Mouse (Mus musculus) 3T3-L1 (cell line): Measurements from ENCODE around the gene Frmd8.

Experiments
- DNase-seq: peaks from one replicate; pipeline ENCODE4 v3.0.0-alpha.2; 2015; ENCODE audit warnings: low read depth, low spot score

Gene Frmd8

DNA sequence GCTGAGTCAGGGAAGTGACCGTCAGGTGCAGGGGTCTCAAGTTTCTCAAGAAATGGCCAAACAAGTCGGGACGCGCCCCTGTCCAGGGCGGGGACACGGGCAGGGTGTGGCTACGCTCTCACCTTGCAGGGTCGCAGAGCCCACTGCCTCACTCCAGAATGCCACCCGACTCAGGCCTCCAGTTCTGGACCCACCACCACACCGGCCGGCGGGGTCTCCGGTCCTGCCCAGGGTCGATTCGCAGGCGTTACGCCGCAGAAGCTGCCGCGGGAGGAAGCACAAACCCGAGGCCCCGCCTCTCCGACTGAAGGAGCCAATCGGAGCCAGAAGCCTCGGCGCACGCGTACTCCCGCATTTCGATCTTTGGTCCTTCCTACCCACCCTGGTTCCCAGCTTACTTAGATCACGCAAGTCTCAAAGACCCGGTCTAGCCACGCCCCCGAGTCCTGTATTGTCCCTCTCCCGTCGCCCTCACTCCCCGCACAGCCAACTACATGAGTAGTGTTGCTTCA, at the start of gene Frmd8:
Gene Frmd8 (minus strand): TSS at position 306 of the 512 bp plus-strand sequence.
- peak; percentile 98 for DNase-seq

DNA sequence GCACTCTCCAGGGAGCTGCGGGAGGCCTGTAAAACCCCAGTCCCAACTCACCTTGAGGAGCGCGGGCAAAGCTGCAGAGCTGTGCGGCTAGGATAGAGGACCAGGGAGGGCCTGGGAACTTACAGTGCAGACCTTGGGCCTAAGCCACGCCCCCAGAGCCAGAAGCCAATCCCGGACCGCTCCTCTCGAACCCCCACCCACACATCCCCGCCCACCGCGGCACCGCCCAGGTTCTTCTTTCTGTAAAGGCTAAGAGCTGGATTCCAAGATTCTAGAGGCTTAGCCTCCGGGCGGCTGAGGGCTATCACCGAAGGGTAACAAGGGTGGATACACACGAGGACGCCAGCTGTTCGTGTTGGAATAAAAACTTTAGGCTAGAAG, 49.6 kb upstream of the Frmd8 start, which contains the start of gene Cdc42ep2:
Gene Cdc42ep2 (minus strand): TSS at position 104 of the 381 bp plus-strand sequence.
- peak; percentile 100 for DNase-seq

DNA sequence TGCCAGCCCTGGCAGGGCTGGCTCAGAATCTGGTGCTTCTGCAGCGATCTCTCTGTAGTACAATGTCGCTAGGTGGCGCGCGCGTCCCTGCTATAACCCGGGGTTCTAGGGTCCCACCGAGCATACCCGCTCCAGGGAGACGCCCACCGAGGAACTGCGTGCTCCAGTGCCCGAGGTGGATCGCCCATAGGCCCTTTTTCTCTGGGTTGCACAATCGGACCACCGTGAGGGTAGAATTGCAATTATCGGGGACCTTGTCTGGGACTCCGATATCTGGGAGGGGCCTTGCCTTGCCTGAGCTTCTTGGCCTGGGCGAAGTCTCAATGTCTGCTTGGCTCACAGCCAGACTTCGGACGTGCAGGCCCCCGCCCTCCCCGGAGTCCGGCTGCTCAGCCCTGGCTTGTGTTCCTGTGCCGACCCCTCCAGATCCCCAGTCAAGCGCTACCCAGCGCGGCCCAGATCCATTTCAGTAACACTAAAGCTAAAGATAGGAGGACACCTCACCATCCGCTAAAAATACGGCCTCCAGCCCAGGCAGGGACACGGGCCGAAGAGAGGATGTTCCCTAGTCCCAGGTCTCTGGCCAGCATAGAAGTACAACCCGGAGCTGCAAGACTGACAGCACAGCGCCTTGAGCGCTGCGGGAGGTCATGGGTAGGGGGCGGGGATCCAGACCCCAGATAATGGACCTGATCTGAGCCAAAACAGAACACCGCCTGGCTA, 49.1 kb upstream of the Frmd8 start:
- DNase-seq, result peak; percentile 95

DNA sequence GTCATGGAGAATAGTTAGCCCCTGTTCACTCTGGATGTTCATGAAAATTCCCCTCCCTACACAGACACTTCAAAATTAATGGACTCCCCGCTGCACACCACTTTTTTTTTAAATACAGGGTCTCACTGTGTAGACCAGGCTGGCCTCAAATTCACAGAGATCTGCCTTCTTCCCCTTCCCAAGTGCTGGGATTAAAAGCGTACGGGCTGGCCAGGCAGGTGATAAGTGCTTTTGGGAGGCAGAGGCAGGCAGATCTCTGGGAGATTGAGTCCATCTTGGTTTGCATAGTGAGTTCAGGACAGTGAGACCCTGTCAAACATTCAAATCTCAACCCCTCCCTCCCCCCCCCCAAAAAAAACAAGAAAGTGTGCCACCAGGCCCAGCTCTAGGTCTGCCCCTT, 47.9 kb upstream of the Frmd8 start:
- no peak for DNase-seq

DNA sequence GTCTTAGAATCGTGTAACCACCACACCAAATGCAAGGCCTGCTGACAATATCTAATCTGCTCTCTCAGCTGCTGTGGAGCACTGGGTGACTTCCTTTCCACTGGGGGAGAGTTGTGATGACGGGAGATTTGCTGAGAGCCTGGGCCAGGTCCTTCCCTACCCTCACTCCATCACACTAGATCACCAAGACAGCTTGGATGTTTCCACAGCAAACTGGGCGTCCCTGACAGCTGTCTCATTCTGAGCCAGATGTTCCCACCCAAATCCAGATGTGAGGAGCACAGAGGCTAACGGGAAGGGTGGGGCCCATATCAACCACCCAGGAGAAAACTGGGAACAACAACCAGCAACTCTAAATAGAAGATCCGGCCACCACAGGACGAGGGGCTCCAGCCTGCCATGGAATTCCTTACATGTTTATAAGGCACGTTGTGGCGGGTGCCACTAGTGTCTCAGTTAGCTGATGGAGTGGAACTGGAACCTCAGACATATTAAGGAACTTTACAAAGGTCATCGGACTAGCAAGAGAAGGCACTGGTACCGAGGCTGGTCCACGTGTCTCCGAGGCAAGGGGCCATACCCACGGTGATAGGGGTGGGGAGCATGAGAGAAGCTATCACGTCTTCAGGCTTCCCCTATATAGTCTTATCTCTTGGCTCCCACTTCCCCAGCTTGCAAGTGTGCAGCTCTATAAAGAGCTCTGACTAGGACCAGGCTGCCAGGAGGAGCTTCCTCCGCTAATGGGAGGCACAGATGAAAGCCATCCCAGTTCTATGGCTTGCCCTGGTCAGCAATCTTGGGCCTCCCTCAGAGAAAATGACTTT, 47.3 kb upstream of the Frmd8 start:
- no peak for DNase-seq

DNA sequence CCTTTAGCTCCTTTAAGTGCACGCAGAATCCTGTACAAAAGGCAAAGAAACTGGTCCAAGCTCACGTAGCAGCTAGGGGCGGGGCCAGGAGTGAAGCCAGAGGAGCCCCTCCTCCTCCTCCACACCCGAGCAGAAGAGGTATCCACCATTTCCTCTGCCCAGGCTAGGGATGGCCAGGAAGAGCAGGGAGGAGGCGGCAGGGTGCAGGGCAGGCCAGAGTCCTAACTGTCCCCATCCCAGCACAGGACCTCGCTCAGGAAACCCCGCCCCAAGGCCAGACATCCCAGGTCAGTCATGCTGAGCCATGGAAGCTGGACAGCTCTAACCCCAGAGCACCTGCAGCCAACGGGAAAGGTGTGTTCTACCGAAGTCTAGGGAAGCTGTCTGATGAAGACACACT, 46.6 kb upstream of the Frmd8 start:
- DNase-seq, result no peak

DNA sequence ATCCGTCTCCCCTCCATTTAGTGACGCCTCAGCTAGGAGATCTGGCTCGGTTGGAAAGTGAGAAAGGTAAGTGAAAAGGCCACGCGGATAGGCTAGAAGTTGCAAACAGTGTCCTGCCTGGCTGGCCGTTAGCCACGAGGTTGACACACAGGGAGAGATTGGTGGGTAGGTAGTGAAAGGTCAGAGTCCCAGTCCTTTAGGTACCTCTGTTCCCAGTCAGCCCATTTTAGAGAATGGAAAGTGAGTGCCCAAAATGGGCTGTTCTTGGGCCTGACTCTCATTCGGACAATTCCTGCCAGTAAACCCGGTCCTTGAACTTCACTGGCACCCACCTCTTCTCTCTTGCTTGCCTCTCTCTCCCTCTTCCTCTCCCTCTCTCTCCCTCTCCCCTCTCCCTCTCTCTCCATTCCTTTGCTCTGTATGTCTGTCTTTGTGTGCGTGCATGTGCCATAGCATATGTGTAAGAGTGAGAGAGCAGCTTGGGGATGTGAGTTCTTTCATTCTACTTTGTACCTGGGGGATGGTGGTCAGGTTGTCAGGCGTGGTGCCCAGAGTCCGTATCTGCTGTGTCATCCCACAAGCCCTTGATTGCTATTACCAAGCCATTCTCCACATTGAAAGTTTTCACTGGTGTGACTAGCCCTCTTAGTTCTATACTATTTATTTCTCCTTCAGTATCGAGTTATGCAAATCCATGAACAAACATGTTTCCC, 38.1 kb upstream of the Frmd8 start, which contains the start of gene Dpf2:
Gene Dpf2 (minus strand): TSS at position 4 of the 713 bp plus-strand sequence.
- peak; percentile 56 for DNase-seq

DNA sequence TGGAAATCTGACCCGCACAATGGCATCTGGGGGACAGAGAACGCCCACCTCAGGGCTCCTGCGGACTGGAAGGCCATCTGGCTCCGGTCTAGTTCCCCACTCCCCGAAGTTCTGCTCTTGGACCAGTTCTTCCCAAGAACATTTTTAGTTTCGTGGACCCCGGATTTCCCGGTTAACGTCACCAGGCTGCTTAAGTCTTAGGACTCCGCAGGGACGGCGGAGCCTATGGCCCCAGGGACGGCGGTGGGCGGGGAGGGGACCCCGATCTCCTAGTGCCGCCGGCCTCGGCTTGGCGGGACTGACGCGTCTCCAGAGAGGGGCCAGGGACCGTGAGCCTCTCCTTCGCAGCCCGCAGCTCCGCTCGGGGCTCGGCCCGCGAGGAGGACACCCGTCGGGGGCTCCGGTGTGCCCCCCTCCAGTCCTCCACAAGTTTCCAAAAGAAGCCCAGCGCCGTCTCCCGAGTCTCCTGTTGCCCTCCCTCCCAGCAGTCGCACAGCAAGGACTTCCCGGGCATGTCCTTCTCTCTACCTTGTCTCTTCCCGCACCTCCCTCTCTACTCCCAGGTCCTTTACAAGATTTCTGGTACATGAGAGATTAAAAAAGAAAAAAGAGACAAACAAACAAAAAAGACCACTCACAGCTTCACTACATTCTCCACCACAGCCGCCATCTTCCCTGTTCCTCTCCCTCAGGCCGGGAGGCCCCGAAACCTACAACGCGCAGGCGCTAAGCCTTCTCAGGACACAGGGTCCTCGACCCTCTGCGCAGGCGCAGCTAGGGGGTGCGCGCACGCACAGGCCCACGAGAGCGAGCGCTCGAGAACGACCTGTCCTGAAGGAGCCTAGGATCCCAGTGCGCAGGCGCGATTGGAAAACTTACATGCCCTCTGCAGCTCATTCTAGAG, 37.3 kb upstream of the Frmd8 start:
- DNase-seq, result peak; percentile 100

DNA sequence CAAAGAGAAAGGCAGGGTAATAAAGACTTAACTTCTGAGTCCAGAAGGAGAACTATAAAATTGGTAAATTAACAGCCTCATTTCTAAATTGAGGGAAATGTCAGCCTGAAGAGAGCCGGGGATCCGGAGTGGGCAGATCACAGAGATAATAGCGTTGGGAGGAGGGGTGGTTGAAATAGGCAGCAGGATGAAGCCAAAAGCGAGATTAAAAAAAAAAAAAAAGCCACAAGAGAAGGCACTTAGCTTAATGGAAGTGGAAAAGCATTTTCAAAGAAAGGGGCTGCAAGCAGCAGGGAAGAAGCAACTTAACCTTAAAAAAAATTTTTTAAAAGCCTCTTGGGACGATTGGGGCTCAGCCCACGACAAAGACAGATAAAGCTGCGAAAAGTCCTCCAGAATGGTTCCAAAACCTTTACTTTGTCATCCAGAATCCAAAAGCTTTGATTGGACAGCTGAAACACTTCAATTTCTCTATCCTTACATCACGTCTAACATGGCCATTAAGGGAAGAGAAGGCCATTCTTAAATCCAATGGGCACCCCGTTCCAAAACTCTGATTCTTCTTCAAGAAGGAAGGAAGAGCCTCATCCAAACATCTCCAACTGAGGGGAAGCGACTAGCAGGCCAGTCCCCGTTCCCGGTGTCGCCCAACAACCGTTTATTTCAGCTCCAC, 36.5 kb upstream of the Frmd8 start:
- peak; percentile 65 for DNase-seq

DNA sequence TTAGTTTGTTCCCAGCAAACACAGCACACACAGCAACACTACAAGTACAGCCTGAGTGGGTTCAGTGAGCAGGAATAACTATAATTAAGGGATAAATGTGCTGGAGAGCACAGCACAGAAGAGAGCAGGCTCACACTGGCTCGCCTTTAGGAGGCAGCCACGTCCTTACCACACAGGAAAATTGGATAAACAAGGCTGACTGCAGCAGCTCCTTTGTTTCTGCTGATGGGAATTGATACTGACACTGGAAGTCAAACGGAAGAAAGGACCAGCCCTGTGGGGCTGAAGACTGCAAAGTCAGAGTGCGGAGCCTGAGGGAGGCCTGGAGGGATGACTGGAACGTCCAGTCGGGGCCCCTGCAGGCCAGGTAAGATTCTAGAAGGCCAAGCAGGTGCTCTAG, 35.1 kb upstream of the Frmd8 start:
- DNase-seq, result no peak

DNA sequence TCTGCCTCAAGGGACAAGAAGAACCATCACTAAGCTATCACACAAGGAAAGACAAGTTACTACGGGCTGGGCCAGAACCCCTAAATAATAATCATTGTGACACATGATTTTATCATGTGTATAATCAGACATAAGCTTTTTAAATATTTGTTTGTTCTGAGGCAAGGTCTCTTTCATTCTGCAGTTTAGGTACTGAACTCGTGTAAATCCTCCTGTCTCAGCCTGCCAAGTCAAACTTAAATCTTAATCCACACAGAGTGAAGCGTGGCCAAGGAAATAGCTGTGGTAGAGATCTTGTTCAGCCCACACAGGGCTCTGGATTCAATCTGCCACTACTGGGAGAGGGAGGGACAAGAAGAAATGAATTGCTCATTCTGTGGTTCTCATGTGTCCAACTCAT, 32.2 kb upstream of the Frmd8 start:
- no peak for DNase-seq

DNA sequence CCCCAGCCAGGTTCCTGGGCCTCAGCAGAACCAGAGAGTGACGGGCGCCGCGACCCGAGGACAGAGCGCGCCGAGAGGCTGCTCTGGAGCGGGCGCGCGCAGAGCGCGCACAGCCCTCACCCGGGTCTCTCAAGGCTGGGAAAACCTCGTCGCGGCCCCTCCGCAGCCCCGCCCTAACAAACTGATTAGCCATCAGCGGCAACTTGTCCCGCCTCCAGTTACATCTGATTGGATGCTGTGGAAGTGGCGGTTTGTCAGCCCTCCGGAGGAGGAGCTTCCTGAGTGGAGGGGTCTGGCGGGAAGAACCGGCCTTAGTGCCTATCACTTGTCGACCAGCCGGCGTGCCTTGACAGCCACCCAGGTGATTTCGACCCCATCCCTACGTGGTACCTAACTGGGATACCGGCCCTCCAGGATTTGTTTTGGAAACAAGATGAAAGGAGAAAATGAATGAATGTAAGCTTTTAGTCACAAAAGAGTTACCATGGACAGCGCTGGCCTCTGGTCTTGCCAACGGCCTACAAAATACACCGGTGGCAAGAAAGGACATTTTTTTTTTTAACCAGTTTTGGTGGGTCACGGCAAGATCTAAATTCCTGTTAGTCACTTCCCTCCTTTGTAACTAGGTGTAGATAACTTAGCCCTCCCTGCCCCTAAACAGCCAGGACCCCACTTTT, 19.1 kb upstream of the Frmd8 start, which contains the start of gene Tigd3:
Gene Tigd3 (minus strand): TSS at position 148 of the 677 bp plus-strand sequence.
- peak; percentile 94 for DNase-seq

DNA sequence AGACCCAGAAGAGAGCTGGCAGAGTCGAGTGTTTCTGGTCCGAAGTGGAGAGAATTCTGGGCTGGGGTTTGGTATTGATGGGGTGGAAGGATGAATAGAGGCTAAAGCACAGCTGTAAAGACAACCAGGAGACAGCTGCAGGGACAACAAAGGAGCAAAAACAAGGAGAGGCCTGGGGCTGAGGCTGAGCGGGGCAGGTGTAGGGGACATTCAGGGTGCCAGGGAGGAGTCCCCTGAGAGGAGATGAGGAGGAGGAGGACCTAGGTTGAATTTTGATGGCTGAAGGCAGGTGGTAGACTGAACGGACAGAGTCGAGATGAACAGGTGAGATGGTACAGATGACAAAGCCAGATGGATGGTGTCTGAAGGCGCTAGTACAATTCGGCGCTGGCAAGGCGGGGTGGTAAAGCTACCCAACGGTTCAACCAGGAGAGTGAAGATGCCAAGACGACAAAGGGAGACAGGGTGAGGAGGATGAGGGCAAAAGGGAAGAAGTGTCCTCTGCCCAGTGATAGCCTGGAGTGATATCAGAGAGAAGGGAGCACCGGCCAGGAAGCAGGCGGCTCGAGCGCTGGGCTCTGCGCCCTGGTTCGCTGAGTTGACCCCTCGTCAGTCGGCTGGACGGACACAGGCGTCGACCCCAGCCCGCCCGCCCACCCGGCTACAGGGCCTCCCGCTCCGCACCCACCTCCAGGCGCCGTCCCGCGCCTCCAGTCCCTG, 18.4 kb upstream of the Frmd8 start:
- no peak for DNase-seq

DNA sequence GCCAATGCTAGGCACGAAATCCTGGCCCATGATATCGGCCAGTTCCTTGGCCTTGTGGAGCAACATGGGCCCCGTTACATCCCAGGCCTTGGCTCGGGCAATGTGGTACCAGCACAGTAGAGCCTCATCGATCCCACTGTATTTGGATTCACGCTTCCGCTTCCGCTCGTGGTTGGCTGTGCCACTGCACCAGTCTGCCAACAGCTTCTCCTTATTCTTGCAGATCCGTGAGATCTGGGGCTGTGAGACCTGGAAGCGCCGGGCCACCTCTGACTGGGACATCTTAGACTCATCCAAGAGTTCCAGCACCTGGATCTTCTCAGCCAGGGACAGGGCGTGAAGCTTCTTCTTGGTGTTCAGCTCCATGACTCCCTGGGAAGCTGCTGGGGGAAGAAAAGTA, 17.7 kb upstream of the Frmd8 start:
- no peak for DNase-seq

DNA sequence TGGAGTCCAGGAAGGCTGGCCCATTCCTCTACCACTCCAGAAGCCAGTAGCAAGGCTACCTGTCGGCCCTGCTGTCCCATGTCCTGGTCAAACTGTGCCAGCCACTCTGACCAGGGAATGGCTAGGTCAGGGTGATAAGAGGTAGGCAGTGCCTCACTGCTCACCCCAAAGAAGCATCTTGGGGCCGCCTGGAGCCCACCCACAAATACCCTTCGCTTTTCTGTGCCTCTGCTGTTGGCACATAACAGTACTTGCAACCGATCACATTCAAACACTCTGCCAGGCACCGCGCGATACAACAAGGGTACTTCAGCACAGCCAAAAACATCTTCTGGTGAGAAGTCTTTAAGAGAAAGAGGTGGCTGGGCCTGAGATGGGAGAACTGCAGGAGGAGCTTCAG, 17.2 kb upstream of the Frmd8 start:
- no peak for DNase-seq

DNA sequence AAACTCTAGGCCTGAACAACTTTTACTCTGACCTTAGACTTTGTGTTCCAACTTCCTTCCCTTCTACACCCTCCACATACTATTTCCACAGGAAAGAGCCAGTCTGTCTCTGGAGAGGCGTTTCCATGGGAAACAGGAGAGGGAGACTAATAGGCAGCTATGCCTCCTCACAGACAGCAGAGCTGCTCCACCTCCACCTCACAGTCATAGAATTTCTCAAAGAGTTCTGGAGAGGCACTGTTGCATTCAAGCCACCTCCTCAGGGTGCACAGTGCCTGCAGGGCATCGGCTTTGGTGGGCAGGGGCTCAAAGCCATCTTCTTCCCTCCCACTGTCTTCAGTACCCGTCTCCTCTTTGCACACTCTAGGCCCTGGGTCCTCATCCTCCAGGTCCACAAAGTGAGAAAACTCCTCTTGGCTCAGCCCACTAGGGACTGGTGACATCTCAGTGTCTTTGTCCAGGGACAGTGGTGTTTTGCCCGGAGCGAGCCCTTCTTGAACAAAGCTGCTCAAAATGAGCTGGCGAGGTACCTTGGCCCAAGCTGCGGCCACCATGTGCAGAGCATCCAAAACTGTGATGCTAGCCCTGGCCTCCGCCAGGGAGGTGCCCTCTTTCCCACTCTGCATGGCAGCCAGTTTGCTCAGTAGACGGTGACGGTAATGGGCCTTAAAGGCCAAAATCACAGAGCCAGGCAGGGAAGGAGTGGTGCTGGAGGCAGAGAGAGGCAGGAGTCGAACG, 16.6 kb upstream of the Frmd8 start:
- no peak for DNase-seq

DNA sequence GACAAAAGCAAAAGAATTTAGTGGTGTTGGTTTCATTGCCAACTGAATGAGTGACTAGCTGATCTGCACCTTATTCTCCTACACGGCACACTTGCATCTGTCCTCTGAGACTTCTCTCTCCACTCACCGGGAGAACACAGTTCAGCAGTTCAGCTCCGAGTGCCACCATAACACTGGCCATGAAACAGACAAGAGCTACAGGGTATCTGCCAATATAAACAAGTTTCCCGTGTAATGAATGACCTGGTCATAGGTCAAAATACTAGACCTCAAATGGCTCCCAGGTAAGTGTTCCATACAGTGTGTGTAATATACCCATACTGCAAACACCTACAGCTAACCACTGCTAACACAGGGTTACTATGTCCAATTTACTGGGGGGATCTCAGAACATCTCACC, 14.1 kb upstream of the Frmd8 start:
- DNase-seq, result no peak

DNA sequence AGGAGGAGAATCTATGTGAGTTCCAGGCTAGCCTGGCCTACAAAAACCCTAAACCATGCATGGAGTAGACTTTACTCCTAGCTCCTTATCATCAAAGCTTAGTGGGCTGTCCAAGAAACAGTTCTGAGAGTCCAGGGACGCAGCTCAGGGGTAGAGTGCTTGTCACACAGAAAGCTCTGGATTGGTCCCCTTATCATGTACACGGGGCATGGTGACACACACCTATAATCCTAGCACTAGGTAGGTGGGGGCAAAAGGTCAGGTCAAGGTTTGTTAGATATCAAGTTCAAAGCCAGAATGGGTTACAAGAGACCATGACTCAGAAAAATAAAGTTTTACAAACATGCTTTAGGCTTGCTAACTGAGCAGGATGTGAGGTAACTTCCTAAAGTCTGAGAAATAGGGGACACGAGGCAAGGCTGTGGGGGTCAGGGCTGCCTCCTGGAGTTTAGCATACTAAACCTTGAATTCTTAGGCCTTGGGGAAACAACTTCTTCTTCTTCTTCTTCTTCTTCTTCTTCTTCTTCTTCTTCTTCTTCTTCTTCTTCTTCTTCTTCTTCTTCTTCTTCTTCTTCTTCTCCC, 12.3 kb upstream of the Frmd8 start:
- no peak for DNase-seq
